Mouse (Mus musculus) heart, adult 8-10 months (tissue): ENCODE data around the gene Pdzd2. TPM values are rescaled to one million over a fixed set of nuclear protein-coding genes. Genes with fewer than 3 reads are reported as not detected.
A peak's percentile ranks its signal among the peaks of the same experiment; 100 is the strongest.

Experiments used
- DNase-seq: peaks from one replicate; pipeline ENCODE4 v3.0.0; 2022; ENCODE audit warnings: low spot score
- total RNA-seq, 4 experiments: library from RNA; stranded (reverse); gene quantifications; 2 replicates each; pipeline ENCODE4 v1.2.4; 2022

The Pdzd2 gene
- total RNA-seq, 4 experiments from 2014 or later, result 65.7 to 97.5 (median 80.6) TPM

- DNase-seq, result no peak
Observed at GRCm38 (mm10) chr15:12578276-12578675, 161.4 kb downstream of the Pdzd2 start.

DNA sequence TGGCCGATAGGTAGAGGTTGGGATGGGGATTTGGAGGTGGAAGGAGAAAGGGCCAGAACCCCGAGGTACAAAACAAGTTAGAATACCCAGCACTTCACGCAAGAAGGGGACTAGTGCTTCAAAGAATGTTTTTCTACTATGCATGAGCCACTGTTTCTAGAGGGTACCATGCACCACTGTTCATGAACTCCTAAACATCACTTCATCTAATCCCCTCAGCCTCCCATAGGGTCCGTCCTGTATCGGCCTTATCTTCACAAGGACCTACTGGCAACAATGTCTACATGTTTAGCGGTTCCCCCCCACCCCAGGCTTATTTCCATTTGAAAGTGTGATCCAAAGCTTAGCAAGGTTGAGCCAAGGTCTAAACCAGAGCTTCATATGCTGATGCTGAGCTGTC is 162.0 kb downstream of the Pdzd2 start:
- no peak for DNase-seq

GRCm38 (mm10) chr15:12577054-12577696 is 162.5 kb downstream of the Pdzd2 start:
- DNase-seq, result peak; percentile 76

GRCm38 (mm10) chr15:12573621-12574020 is 166.1 kb downstream of the Pdzd2 start:
- no peak for DNase-seq

DNA sequence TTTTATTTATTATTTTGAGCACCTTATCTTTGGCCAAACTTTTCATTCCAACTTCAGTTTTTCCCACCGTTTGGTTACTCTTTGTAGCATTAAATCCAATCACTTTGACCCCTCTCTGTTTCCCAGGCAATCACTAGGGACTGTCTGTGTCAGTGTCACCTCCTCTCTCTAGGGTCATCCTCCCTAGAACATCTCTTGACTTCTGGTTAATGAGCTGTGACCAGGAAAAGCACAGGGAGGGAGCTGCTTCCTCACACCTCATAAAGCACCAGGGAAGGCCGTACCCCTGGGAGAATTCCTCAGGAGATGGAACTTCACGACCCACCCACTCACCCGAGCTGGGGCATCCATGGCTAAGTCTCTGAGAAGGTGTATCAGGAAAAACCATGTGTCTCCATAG is 168.6 kb downstream of the Pdzd2 start:
- DNase-seq, result no peak

DNA sequence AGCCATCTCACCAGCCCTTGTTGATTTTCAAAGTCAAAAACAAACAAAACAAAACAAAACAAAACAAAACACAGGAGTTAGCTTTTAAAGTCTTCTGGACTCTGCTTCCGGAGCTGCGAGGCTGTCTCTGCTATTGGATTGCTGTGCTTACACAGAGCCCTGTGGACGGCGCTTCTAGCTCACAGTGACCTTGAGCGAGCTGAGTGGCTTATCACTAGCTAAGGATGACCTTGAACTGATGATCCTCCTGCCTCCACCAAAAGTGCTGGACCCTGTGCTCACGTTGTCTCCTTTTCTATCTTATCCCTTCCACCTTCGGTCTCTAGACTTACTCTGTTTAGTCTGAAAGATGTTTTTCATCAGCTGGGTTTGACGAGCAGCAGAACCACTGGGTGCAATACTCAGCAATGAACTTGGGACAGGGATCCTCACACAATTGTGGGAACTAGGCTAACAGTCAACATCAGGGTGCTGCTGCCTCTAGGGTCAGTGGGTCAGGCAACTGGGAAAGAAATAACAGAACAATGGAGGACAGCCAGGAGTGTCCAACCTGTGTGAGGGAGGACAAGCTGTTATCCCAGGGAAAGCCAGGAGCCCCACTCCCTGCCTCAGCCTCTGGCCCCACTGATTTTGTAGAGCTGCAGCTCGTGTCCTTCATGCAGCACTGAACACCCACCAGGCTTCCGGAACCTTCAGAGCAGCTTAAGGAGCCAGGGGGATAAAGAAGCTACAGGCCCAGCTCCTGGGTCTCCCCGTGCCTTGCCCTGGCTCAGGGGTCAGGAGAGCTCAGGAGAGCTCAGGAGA is 172.9 kb downstream of the Pdzd2 start:
- no peak for DNase-seq

GRCm38 (mm10) chr15:12565281-12565680 is 174.4 kb downstream of the Pdzd2 start:
- DNase-seq, result no peak

DNA sequence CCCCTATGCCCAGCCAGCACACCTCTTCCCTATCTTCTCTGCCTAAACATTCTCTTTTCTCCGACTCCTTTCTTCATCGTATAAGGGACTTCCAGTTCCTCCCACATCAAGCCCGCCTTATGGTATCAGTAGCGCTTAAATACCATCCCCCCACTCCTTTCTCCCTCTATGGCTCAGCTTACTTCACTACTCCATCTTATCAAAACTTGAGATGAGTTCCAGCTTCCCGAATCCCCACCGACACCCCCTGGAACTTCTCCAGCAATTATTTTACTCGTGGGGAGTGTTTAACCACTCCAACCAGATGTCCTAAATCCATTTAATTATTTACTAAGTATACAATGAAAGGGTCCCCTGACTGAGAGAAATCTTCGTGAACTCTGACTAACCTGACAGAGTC is 179.2 kb downstream of the Pdzd2 start:
- no peak for DNase-seq

DNA sequence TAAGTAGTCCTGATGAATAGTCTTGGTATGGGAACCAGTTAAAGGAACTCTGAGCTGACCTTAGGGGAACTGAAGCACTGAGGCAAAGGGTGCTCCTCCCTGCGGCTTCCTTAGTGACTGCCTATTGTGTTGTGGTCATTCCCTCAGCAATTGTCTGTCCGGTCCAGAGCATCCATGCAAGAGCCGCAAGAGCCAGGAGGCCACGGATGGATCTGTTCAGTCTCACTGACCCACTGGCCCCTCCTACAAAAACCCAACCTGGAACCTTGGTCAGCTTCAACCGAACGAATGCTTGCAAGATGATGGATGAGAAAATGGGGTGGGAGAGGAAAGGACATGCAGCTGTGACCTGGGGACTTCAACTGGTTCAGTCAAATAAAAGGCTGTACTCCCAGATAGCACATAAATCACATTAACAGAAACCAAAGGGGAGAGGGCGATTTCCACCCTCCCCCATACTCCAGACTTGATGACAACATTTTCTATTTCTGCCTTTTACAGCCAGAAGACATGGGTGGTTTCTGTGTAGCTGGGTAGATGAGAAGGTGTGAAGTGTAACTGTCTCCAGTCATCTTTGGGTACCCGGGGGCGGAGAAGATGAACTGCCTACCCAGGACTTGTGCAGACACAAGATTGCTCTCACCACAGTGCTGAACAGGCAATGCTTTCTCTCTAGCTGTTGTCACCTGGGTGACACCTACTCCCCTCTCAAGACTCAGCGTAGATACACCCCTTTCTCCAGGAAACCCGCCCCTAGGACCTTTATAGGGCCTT is 181.9 kb downstream of the Pdzd2 start:
- DNase-seq, result no peak

DNA sequence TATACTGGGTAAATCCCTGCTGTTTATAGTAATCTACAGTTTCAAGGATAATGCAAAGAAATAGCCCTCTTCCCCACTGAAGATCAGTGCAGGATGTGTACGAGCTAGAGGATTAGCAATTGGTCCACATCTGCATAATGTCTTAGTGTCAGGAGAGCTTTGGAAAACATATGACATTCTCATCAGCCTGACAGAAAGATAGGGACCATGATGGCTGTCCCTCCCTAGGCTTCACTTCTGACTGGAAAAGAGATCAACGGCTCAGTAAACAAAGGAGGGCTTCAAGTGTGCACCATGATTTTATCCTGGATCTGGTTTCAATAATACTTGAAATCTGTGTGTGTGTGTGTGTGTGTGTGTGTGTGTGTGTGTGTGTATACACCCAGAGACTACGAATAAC is 186.5 kb downstream of the Pdzd2 start:
- DNase-seq, result no peak

GRCm38 (mm10) chr15:12550919-12551318 is 188.8 kb downstream of the Pdzd2 start:
- no peak for DNase-seq

DNA sequence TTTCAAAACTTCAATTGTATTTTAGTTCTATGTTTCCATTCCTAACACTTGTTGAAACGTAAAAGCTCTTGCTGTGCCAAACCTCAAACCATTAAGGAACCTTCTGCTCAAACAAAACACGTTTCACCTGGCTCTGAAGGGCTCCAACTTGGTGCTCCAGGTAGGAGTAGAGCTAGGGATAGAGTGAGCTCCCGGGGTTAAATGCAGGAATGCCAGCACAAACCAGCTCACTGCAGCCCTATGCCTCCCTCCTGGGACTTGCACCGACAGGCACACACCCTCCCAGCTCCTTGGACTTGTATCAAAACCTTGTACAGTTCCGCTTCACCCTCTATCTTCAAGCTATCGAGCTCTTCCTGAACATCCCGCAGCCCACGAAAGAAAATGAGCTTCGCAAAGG is 189.3 kb downstream of the Pdzd2 start:
- DNase-seq, result no peak

DNA sequence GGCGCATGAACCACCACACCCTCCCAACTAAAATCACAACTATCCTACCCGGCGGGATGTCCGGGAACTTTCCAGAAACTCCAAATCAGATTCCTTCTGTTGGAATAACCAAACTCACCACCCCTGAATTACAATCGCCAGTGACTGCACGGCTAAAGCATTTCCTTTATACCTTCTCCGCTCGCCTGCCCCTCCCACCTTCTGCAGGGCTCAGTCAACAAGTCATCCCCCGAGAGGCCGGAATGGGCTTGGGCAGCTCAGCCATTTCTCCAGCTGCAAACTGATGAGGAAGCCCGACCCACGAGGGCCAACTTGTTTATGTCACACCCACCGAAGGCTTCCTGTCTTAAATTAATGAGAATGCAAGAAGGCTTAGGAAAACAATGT is 189.8 kb downstream of the Pdzd2 start:
- peak; percentile 90 for DNase-seq

GRCm38 (mm10) chr15:12549271-12549918 is 190.3 kb downstream of the Pdzd2 start:
- DNase-seq, result no peak

DNA sequence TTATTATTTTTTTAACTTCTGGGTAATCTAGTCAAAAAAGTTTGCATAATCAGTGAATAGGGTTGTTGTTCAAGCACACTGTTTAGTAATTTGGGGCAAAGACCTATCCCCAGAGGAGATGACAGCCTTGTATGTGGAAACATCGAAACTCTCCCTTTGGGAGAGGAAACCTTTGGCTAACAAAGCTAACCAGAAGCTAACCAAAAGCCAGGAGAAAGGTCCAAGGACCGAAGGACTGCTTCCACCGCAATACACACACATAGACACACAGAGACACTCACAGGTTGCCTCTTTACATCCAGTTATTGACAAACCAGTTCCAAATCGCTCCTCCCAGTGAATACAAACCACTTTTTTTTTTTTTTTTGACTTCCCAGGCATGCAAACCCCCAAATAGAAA is 191.0 kb downstream of the Pdzd2 start:
- DNase-seq, result no peak

DNA sequence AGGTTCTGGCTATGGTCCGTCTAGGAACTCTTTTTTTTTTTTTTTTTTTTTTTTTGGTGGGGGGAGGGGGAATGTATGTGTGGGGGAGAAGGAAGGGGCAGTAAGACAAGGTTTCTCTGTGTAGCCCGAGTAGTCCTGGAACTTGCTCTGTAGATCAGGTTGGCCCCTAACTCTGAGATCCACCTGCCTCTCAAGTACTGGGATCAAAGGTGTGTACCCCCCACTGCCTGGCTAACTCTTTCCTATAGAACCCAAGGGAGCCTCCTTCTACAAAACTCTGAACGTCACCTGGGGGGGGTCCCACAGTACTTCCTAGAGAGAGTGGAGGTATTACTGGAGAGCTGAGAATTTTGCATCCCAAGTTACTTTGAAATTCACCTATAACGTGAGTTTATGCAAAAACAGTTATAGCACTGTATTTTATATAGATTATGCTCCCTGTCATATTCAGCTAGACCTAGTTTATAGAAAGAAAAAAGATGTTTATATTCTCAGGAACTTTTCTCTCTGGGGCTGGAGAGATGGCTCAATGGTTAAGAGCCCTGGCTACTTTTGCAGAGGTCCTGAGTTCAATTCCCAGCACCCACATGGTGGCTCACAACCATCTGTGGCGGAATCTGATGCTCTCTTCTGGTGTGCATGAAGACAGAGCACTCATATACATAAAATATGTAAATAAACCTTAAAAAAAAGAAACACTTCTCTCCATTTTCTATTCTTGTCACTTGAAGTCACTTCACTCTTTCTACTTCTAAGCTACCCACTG is 191.9 kb downstream of the Pdzd2 start:
- no peak for DNase-seq

GRCm38 (mm10) chr15:12546781-12547180 is 192.9 kb downstream of the Pdzd2 start:
- no peak for DNase-seq

DNA sequence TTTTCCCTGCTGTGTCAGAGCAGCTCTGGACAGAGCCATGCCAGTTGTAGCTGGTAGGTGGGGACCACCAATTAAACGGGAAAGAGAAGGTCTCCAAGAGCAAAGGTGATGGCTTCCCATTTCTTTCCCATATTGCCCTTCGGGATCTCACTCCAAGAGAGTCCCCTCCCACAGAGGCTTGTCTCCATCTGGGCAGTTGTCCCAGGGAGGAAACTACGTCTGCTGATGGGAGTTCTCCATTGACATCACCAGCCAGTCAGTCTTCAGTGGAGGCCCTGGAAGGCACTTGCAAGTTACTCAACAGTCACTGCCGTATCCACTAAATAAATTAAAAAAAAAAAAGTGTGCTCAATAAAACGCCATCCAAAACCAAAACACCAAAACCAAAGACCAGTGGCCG is 194.1 kb downstream of the Pdzd2 start:
- peak; percentile 74 for DNase-seq

DNA sequence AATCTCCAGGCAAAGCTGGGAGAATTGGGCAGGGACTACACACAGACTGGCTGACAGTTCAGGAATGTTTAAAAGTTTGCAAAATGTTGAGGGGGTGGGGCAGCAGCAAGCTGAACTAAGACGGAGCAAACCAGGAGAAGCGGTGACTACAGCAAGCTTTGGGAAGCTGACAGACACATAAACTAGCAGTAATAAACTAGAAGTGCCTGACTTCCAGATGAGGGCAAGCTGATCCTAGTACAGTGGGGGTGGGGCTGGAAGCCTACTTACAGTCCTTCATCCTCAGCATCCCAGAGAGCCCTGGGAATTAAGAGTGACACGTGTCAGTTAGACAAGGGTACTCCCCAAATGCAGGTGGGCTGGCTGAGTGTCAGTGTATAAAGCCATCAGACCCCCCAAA is 194.5 kb downstream of the Pdzd2 start:
- no peak for DNase-seq

DNA sequence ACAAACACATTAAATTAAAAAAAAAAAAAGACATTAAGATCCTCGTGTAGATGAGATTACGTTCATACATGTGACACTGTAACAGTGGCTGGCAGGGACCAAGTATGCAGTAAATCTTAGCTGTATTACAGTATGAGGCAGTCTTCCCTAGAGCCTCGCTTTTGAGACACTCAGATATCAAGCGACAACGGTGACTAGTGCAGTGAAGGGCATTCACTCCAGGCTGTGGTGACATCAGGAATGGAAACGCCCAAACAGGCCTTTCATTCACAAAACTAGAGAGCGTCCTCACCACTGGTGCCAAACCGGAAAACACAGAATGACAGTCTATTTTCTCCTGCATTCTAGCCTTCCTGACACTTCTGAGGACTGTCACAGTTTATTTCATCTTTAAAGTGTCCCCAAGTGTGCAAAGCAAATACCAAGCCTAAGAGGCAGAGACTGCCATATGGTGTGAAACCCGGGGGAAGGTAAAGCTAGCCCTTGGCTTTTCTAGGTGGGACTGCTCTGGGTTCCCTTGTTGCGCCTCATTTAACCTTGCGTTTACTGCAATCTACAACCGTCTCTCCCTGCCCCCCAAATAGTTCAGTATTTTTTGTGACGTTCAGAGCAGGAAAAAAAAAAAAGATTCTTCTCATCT is 195.9 kb downstream of the Pdzd2 start:
- no peak for DNase-seq

GRCm38 (mm10) chr15:12542316-12542715 is 197.4 kb downstream of the Pdzd2 start:
- no peak for DNase-seq
